Mouse (Mus musculus) kidney, adult 2 months (tissue): ENCODE data around the gene Nrcam. TPM values are rescaled to one million over a fixed set of nuclear protein-coding genes. Genes with fewer than 3 reads are reported as not detected.

Source experiments
- DNase-seq: peaks from one replicate; pipeline ENCODE4 v3.0.0; 2021
- H3K27ac ChIP-seq: fragments of 200-500 bp; 2 replicates; pipeline ENCODE4 v1.5.1; 2012; ENCODE audit warnings: low read depth, low read length, control low read depth, inconsistent platforms; ENCODE audit not compliant: insufficient read depth
- H3K27me3 ChIP-seq: fragments of 200-500 bp; replicated peaks from 2 replicates; pipeline ENCODE4 v1.6.1; 2012; ENCODE audit warnings: mild to moderate bottlenecking, moderate library complexity, low read length, inconsistent platforms; ENCODE audit not compliant: control insufficient read depth, insufficient read depth
- H3K36me3 ChIP-seq: fragments of 200-500 bp; 2 replicates; pipeline ENCODE4 v1.6.1; 2012; ENCODE audit warnings: mild to moderate bottlenecking, moderate library complexity, low read length, inconsistent platforms; ENCODE audit not compliant: control insufficient read depth, insufficient read depth
- H3K4me1 ChIP-seq: fragments of 200-500 bp; 2 replicates; pipeline ENCODE4 v1.6.1; 2011; ENCODE audit warnings: low read length; ENCODE audit not compliant: control insufficient read depth, insufficient read depth
- H3K4me3 ChIP-seq: fragments of 200-500 bp; 2 replicates; pipeline ENCODE4 v1.5.1; 2011; ENCODE audit warnings: mild to moderate bottlenecking, low read depth, low read length, control low read depth; ENCODE audit not compliant: insufficient read depth
- CTCF ChIP-seq: fragments of 200-500 bp; conservative IDR thresholded peaks from 2 replicates; pipeline ENCODE4 v1.5.1; 2011; ENCODE audit warnings: low read depth, mild to moderate bottlenecking, control low read depth, low read length, moderate library complexity, mixed read lengths; ENCODE audit not compliant: insufficient read depth, insufficient read length
- POLR2A ChIP-seq: fragments of 200-500 bp; IDR thresholded peaks from one replicate; pipeline ENCODE4 v1.6.1; 2011; ENCODE audit warnings: low read depth, low read length, control low read depth
- WGBS: fragments of 180-500 bp; shearing (Covaris S2); methylation state at CpG from one replicate; pipeline ENCODE4 v1.1.7; 2018; 5-methylcytosine and 5-hydroxymethylcytosine counted together
- polyA plus RNA-seq: library from polyadenylated mRNA; depleted of rRNA; stranded (reverse); fragments of >200 nt; gene quantifications from 2 replicates; pipeline ENCODE4 v1.2.3, GENCODE M21; 2012

Nrcam gene
- polyA plus RNA-seq, 1 experiment: 0.59 TPM

- DNase-seq: no peak
- H3K4me1 ChIP-seq: no peaks in the 10 kb centered on the region
- H3K27ac ChIP-seq: no peak overlapping the region
- no peak overlapping the region for H3K4me3 ChIP-seq
- no peak for TF ChIP-seq CTCF
- TF ChIP-seq POLR2A: no peak
- H3K27me3 ChIP-seq: no peaks in the 10 kb centered on the region
- H3K36me3 ChIP-seq: no peaks in the 10 kb centered on the region
- 42% methylated on average over 3 of the region's 3 CpGs for WGBS
These were observed 152.7 kb downstream of the Nrcam start for GRCm38 (mm10) chr12:44481415-44481814.

DNA sequence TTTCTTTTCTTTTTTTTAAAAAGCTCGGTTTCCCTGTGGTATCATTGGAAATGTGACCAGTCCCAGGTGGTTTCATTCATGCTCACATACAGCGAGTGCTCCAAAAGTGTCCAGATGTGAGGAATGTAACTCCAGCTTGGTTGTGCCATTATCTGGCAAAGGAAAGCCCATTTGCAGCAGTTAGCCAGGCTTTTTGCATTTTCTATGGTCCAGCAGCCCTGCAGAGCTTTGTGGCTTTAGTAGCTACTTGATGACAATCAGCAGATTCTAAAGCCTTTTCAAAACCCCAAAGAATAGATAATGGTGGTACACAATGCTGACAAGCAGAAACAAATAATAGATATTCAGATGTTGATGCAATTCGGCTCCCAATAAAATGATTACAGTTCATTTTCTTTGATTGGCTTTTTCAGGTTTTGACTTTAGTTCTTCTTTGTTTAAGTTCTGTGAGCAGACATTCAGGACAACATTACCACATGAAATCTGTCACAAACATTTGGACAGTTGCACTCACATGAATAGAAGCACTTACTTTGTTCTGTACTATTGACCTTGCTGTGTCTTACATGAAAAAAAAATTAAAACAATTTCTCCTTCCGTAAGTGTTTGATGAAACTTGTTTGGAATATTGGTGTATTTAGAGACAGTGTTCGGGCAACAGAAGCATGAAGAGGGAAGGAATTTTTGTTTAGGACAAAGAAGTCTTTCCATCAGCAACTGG, 164.2 kb downstream of the Nrcam start:
- no peak for DNase-seq
- no peak overlapping the region for H3K4me3 ChIP-seq
- H3K4me1 ChIP-seq: no peaks in the 10 kb centered on the region
- no peaks in the 10 kb centered on the region for H3K27me3 ChIP-seq
- WGBS: 54% methylated on average over 5 of the region's 5 CpGs
- H3K36me3 ChIP-seq: no peaks in the 10 kb centered on the region
- TF ChIP-seq POLR2A (no peak), CTCF (no peak)
- no peak overlapping the region for H3K27ac ChIP-seq

DNA sequence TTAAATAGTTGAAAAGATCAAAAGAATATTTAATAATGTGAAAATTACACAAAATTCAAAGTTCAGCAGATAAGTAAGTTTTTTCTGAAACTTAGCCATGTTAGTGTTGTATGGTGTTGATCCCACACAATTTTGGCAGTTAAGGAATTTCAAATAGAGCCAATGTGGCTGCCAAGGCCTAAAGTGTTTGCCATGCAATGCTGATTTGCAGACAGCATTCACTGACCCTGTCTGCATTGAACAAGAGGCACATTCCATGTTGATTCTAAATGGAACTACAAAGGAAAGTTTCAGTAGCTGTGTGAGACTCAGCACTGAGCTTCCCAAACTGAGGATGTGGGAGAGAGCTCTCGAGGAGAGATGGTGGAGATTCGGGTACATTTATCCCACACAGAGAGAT, 169.1 kb downstream of the Nrcam start:
- TF ChIP-seq CTCF: no peak
- no peaks in the 10 kb centered on the region for H3K4me1 ChIP-seq
- WGBS: 90% methylated on average over 2 of the region's 2 CpGs
- no peaks in the 10 kb centered on the region for H3K27me3 ChIP-seq
- DNase-seq: no peak
- H3K27ac ChIP-seq: no peak overlapping the region
- H3K4me3 ChIP-seq: no peak overlapping the region
- no peaks in the 10 kb centered on the region for H3K36me3 ChIP-seq

DNA sequence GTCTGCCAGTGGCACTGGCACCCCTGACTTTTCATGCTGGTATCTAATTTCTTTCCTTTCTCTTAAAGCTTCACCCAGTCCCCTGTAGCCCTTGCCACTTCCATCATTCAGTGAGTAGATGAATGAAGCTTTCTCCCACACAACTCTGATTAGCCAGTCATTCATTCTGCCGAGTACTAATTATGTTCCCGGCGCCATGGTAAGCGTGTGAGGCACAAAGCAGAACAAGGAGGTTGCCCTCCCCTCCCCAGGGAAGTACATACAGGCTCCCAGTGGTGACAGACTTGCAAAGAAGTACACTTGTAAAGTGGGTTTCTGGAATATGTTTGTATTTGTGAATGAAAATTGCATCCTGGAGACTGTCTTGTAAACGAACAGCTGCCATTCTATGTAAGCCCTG, 170.2 kb downstream of the Nrcam start:
- H3K36me3 ChIP-seq: no peaks in the 10 kb centered on the region
- DNase-seq: no peak
- no peak overlapping the region for H3K4me3 ChIP-seq
- no peak overlapping the region for H3K27ac ChIP-seq
- WGBS: 54% methylated on average over 5 of the region's 5 CpGs
- TF ChIP-seq CTCF (no peak), POLR2A (no peak)
- no peaks in the 10 kb centered on the region for H3K4me1 ChIP-seq
- no peaks in the 10 kb centered on the region for H3K27me3 ChIP-seq

GRCm38 (mm10) chr12:44501807-44502487, 173.3 kb downstream of the Nrcam start:
- Histone ChIP-seq H3K27me3 (no peaks in the 10 kb centered on the region), H3K4me3 (no peak overlapping the region), H3K27ac (no peak overlapping the region), H3K36me3 (no peaks in the 10 kb centered on the region), H3K4me1 (no peaks in the 10 kb centered on the region)
- TF ChIP-seq POLR2A: no peak
- no peak for TF ChIP-seq CTCF
- WGBS: 71% methylated on average over 5 of the region's 5 CpGs
- DNase-seq: no peak

DNA sequence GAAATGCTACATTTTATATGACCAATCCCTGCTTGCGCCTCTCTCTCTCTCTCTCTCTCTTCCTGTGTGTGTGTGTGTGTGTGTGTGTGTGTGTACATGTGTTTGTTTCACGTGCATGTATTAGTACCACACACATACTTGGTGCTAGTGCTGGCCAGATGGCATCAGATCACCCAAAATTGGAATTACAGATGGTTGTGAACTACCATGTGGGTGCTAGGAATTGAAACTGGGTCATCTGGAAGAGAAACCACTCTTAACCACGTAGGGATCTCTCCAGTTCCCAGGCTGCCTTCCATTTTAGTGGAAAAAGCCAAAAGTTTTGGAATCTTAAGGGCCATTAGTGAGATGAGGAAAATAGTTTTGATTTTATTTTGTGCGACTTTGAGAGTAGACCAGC, 175.1 kb downstream of the Nrcam start:
- no peak for TF ChIP-seq POLR2A
- TF ChIP-seq CTCF: no peak
- DNase-seq: no peak
- Histone ChIP-seq H3K4me3 (no peak overlapping the region), H3K4me1 (no peaks in the 10 kb centered on the region), H3K27ac (no peak overlapping the region), H3K36me3 (no peaks in the 10 kb centered on the region), H3K27me3 (no peaks in the 10 kb centered on the region)
- 89% methylated on average over 4 of the region's 4 CpGs for WGBS

GRCm38 (mm10) chr12:44508635-44509034, 179.9 kb downstream of the Nrcam start:
- Histone ChIP-seq H3K4me1 (no peaks in the 10 kb centered on the region), H3K27me3 (no peaks in the 10 kb centered on the region), H3K36me3 (no peaks in the 10 kb centered on the region), H3K27ac (no peak overlapping the region), H3K4me3 (no peak overlapping the region)
- TF ChIP-seq CTCF (no peak), POLR2A (no peak)
- no peak for DNase-seq
- WGBS: 82% methylated on average over 3 of the region's 3 CpGs
